Mouse (Mus musculus) ES-Bruce4 (cell line): Measurements from ENCODE around the gene Parn. TPM values are rescaled to one million over a fixed set of nuclear protein-coding genes. Genes with fewer than 3 reads are reported as not detected.
A peak's percentile ranks its signal among the peaks of the same experiment; 100 is the strongest.

Source experiments
- H3K27ac ChIP-seq: 2 replicates; pipeline ENCODE4 v1.5.1; 2012; ENCODE audit warnings: low read length, inconsistent platforms; ENCODE audit not compliant: insufficient read depth
- H3K27me3 ChIP-seq: 2 replicates; pipeline ENCODE4 v1.6.1; 2012; ENCODE audit warnings: mild to moderate bottlenecking, low read length, inconsistent platforms; ENCODE audit not compliant: control insufficient read depth, poor library complexity, insufficient read depth, severe bottlenecking
- H3K36me3 ChIP-seq: 2 replicates; pipeline ENCODE4 v1.6.1; 2012; ENCODE audit warnings: inconsistent platforms, mild to moderate bottlenecking, low read length, moderate library complexity; ENCODE audit not compliant: control insufficient read depth, poor library complexity, insufficient read depth, severe bottlenecking
- H3K4me1 ChIP-seq: one replicate; pipeline ENCODE4 v1.8.1; 2011; ENCODE audit warnings: low read length; ENCODE audit not compliant: control insufficient read depth, insufficient read depth
- H3K4me3 ChIP-seq: 2 replicates; pipeline ENCODE4 v1.5.1; 2011; ENCODE audit warnings: low read depth, mild to moderate bottlenecking, low read length
- H3K9ac ChIP-seq: 2 replicates; pipeline ENCODE4 v1.6.1; 2012; ENCODE audit warnings: low read depth, mild to moderate bottlenecking, inconsistent platforms; ENCODE audit not compliant: poor library complexity, severe bottlenecking
- H3K9me3 ChIP-seq: replicated peaks from 2 replicates; pipeline ENCODE4 v1.6.1; 2012; ENCODE audit warnings: mild to moderate bottlenecking, low read length, inconsistent platforms; ENCODE audit not compliant: control insufficient read depth, poor library complexity, insufficient read depth, severe bottlenecking
- CTCF ChIP-seq: IDR thresholded peaks from one replicate; pipeline ENCODE4 v1.8.1; 2011; ENCODE audit warnings: low read depth, low read length
- EP300 ChIP-seq: IDR thresholded peaks from 2 replicates; pipeline ENCODE4 v1.6.1; 2011; ENCODE audit warnings: low read depth, low read length; ENCODE audit not compliant: insufficient read depth
- POLR2A ChIP-seq: IDR thresholded peaks from one replicate; pipeline ENCODE4 v1.8.1; 2011; ENCODE audit warnings: low read length; ENCODE audit not compliant: insufficient read depth
- polyA plus RNA-seq: library from polyadenylated mRNA; stranded (reverse); fragments of >200 nt; gene quantifications from 2 replicates; pipeline ENCODE4 v1.2.4, GENCODE M21; 2011; ENCODE audit warnings: low read depth; ENCODE audit not compliant: missing spikeins, insufficient read depth, insufficient read length

Gene Parn
- polyA plus RNA-seq, 1 experiment: 68.0 TPM

DNA sequence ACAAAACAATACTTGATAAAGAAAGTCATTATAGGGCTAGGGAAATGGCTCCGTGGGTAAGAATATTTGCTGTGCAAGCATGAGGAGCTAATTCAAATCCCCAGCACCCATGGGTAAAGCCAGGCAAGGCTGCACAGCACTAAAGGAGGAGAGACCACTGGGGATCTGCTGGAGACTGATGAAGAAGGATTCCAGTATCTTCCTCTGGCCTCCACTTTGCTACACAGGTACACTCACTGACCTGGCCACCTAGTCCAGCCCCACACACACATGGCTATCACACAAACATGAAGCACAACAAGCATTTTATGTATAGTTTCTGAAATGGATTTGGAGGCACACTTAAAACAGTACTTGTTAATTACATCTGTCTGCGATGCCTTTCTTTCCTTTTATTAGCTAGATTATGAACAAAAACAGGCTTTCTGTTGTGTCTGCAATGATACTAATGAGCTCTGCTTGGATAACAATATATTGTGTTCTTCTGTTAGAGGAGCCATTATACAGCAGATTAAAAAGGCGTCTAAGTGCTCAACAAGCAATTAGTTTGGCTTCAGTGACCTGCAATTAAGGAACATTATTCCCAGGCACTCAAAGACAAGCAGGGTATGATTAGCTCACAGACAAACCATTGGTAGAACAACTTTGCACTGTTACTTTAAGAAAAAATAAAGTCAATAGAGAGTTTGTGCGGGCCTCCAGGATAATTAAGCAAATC is 59.8 kb downstream of the Parn start:
- H3K27ac ChIP-seq: no peak overlapping the region
- TF ChIP-seq CTCF (no peak), EP300 (no peak), POLR2A (no peak)
- peaks cover 7% of the 10 kb centered on the region for H3K36me3 ChIP-seq
- no peak overlapping the region for H3K9ac ChIP-seq
- H3K27me3 ChIP-seq: no peaks in the 10 kb centered on the region
- no peaks in the 10 kb centered on the region for H3K4me1 ChIP-seq
- H3K4me3 ChIP-seq: no peak overlapping the region
- no peaks in the 10 kb centered on the region for H3K9me3 ChIP-seq

GRCm38 (mm10) chr16:13602779-13603178 is 65.2 kb downstream of the Parn start:
- Histone ChIP-seq H3K9me3 (no peaks in the 10 kb centered on the region), H3K4me1 (no peaks in the 10 kb centered on the region), H3K36me3 (peaks cover 17% of the 10 kb centered on the region), H3K4me3 (no peak overlapping the region), H3K9ac (no peak overlapping the region), H3K27me3 (no peaks in the 10 kb centered on the region), H3K27ac (no peak overlapping the region)
- TF ChIP-seq EP300 (no peak), CTCF (no peak), POLR2A (no peak)

- Histone ChIP-seq H3K9ac (no peak overlapping the region), H3K27ac (no peak overlapping the region), H3K9me3 (no peaks in the 10 kb centered on the region), H3K4me1 (no peaks in the 10 kb centered on the region), H3K27me3 (no peaks in the 10 kb centered on the region), H3K4me3 (no peak overlapping the region), H3K36me3 (peaks cover 2% of the 10 kb centered on the region; the same call in 1 of the 2 replicates)
- TF ChIP-seq POLR2A (no peak), EP300 (no peak), CTCF (no peak)
Observed at GRCm38 (mm10) chr16:13589049-13589408, 78.9 kb downstream of the Parn start.

DNA sequence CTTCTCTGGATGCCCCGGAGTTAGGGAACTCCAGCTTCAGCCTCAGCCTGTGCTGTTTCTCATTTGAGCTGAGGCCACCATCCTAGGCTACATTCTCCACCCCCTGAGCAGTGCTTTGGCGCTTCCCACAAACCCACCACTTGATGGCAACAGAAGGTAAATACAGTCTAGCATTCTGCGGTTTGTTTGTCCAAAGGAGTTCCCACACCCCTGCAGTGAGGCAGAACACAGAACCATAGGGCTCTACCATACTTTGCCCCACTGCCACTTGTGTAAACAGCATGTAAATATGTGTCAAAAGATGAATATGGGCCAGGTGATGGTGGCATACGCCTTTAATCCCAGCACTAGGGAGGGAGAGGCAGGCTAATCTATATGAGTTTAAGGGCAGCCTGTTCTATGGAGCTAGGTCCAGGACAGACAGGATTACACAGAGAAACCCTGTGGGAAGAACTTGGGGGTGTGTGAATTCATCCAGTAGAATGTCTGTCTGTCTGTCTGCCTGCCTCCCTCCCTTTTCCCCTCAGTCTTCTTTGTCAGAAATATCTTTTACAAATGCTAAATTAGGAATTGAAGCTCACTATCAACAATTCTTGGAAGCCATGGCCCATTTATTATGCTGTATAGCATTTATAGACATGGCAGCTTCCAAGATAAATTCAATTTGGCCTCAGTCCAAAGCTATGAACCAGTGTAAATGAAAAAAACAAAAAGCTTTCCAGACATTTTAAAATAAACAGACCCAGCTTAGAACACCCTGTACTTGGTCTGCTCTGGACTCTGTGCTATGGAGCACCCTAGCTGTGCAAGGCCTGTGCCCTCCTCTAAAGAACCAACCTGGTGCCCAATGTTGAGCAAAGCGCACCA is 79.6 kb downstream of the Parn start:
- no peak overlapping the region for H3K27ac ChIP-seq
- H3K9ac ChIP-seq: no peak overlapping the region

GRCm38 (mm10) chr16:13585234-13585633 is 82.7 kb downstream of the Parn start:
- Histone ChIP-seq H3K36me3 (peaks cover 4% of the 10 kb centered on the region; the same call in 1 of the 2 replicates), H3K27ac (no peak overlapping the region), H3K9me3 (no peaks in the 10 kb centered on the region), H3K4me1 (no peaks in the 10 kb centered on the region), H3K9ac (no peak overlapping the region), H3K27me3 (no peaks in the 10 kb centered on the region), H3K4me3 (no peak overlapping the region)
- TF ChIP-seq CTCF: no peak
- TF ChIP-seq POLR2A: no peak
- TF ChIP-seq EP300: no peak

More for the DNA sequence above, 79.6 kb downstream of the Parn start:
- Histone ChIP-seq H3K27me3 (no peaks in the 10 kb centered on the region), H3K4me3 (no peak overlapping the region), H3K4me1 (no peaks in the 10 kb centered on the region), H3K9me3 (no peaks in the 10 kb centered on the region), H3K36me3 (peaks cover 2% of the 10 kb centered on the region; the same call in 1 of the 2 replicates)
- no peak for TF ChIP-seq CTCF
- TF ChIP-seq POLR2A: no peak
- no peak for TF ChIP-seq EP300

DNA sequence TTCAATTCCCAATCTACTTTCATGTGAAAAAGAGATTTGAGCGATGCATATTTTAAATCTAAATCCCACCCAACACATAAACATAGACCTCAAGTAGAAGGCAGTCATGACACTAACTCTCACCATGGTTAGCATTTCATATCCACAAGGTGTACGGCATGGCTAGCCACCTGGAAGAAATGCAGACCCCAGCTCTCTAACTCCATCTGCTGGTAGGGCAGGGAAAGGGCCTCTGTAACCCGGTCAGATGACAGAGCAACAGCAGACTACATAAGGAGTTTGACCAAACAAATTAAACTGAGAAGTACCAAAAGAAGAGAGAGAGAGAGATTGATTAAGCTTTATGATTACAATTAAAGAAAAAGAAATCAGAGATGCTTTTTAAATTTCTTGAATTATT is 87.2 kb downstream of the Parn start:
- TF ChIP-seq CTCF (peak; percentile 32), POLR2A (no peak)
- no peaks in the 10 kb centered on the region for H3K27me3 ChIP-seq
- peaks cover 4% of the 10 kb centered on the region; the same call in 1 of the 2 replicates for H3K36me3 ChIP-seq
- H3K9me3 ChIP-seq: no peaks in the 10 kb centered on the region
- no peak overlapping the region for H3K9ac ChIP-seq
- H3K4me1 ChIP-seq: no peaks in the 10 kb centered on the region
- H3K4me3 ChIP-seq: no peak overlapping the region
- no peak overlapping the region for H3K27ac ChIP-seq
